Mouse (Mus musculus) CH12.LX (cell line): ENCODE measurements around the gene Fam71e2. TPM values are rescaled to one million over a fixed set of nuclear protein-coding genes. Genes with fewer than 3 reads are reported as not detected.

ENCODE experiments used
- DNase-seq: peaks from one replicate; pipeline ENCODE4 v3.0.0-alpha.2; 2013; ENCODE audit errors: extremely low read depth
- H3K27ac ChIP-seq: 2 replicates; pipeline ENCODE4 v1.5.1; 2012; ENCODE audit warnings: low read depth, mild to moderate bottlenecking, control low read depth, moderate library complexity; ENCODE audit not compliant: insufficient read depth
- H3K27me3 ChIP-seq: replicated peaks from 2 replicates; pipeline ENCODE3; 2012; ENCODE audit warnings: inconsistent platforms
- H3K36me3 ChIP-seq, 2 experiments: replicated peaks in 1 of 2; 2 replicates each; pipeline versions ENCODE3 to v1.6.1; 2012; ENCODE audit warnings: inconsistent platforms in 1 of 2, low read length in 1 of 2, mild to moderate bottlenecking in 1 of 2, mixed read lengths in 1 of 2, moderate library complexity in 1 of 2; ENCODE audit not compliant: control insufficient read depth in 1 of 2, insufficient read depth in 1 of 2
- H3K4me1 ChIP-seq, 2 experiments: 2 replicates each; pipeline ENCODE4 v1.6.1; 2012; ENCODE audit warnings: inconsistent platforms in 1 of 2, moderate library complexity in 1 of 2; ENCODE audit not compliant: insufficient read depth in 2 of 2, control insufficient read depth in 1 of 2
- H3K4me2 ChIP-seq: 2 replicates; pipeline ENCODE4 v1.6.1; 2012; ENCODE audit warnings: low read depth, mild to moderate bottlenecking, control low read depth; ENCODE audit not compliant: poor library complexity, insufficient read depth, severe bottlenecking
- H3K4me3 ChIP-seq, 3 experiments: fragments of 150-350 bp in 1 of 3; sonication (generic) in 1 of 3; replicated peaks in 1 of 3; 2 replicates each; pipeline versions ENCODE3 to v1.5.1; 2011 to 2012; ENCODE audit warnings: low read depth in 2 of 3, low read length in 2 of 3, mild to moderate bottlenecking in 2 of 3, moderate library complexity in 2 of 3, control low read depth in 1 of 3, improper control_type of control experiment in 1 of 3, inconsistent platforms in 1 of 3, mixed read lengths in 1 of 3; ENCODE audit not compliant: poor library complexity in 1 of 3
- H3K79me2 ChIP-seq: replicated peaks from 2 replicates; pipeline ENCODE4 v1.6.1; 2012; ENCODE audit warnings: mild to moderate bottlenecking, moderate library complexity; ENCODE audit not compliant: control insufficient read depth, poor library complexity, insufficient read depth, severe bottlenecking; ENCODE audit errors: extremely low read depth
- H3K9ac ChIP-seq: 2 replicates; pipeline ENCODE4 v1.6.1; 2012; ENCODE audit warnings: low read depth, mild to moderate bottlenecking, control low read depth, moderate library complexity; ENCODE audit not compliant: insufficient read depth
- H3K9me3 ChIP-seq: replicated peaks from 2 replicates; pipeline ENCODE3; 2012; ENCODE audit warnings: low read length, inconsistent platforms, mixed read lengths
- BHLHE40 ChIP-seq: IDR thresholded peaks from 2 replicates; pipeline ENCODE4 v1.6.1; 2011; ENCODE audit warnings: mild to moderate bottlenecking, low read depth, low read length, improper control_type of control experiment
- CHD1 ChIP-seq: IDR thresholded peaks from 2 replicates; pipeline ENCODE4 v1.6.1; 2012; ENCODE audit warnings: low read depth, low read length, improper control_type of control experiment, inconsistent platforms
- CHD2 ChIP-seq: IDR thresholded peaks from 2 replicates; pipeline ENCODE4 v1.6.1; 2011; ENCODE audit warnings: low read length, improper control_type of control experiment
- EP300 ChIP-seq: IDR thresholded peaks from 2 replicates; pipeline ENCODE4 v1.6.1; 2011; ENCODE audit warnings: low read length, improper control_type of control experiment
- ETS1 ChIP-seq: conservative IDR thresholded peaks from 2 replicates; pipeline ENCODE4 v1.6.1; 2012; ENCODE audit warnings: low read depth, mild to moderate bottlenecking, inconsistent platforms, low read length, improper control_type of control experiment, moderate library complexity
- IRF4 ChIP-seq: IDR thresholded peaks from 2 replicates; pipeline ENCODE4 v1.6.1; 2014; ENCODE audit warnings: low read depth, mild to moderate bottlenecking, inconsistent platforms, low read length, improper control_type of control experiment
- KAT2A ChIP-seq: IDR thresholded peaks from 2 replicates; pipeline ENCODE4 v1.6.1; 2012; ENCODE audit warnings: low read length, improper control_type of control experiment, inconsistent platforms; ENCODE audit not compliant: insufficient replicate concordance
- MAFK ChIP-seq: IDR thresholded peaks from 2 replicates; pipeline ENCODE4 v1.6.1; 2011; ENCODE audit warnings: low read length, improper control_type of control experiment; ENCODE audit not compliant: insufficient replicate concordance
- MAX ChIP-seq: IDR thresholded peaks from 2 replicates; pipeline ENCODE4 v1.6.1; 2011; ENCODE audit warnings: low read length, improper control_type of control experiment
- MAZ ChIP-seq: IDR thresholded peaks from 2 replicates; pipeline ENCODE4 v1.6.1; 2012; ENCODE audit warnings: low read depth, mild to moderate bottlenecking, inconsistent platforms, low read length, improper control_type of control experiment, moderate library complexity
- MEF2A ChIP-seq: IDR thresholded peaks from 2 replicates; pipeline ENCODE4 v1.6.1; 2014; ENCODE audit warnings: low read depth, mild to moderate bottlenecking, inconsistent platforms, low read length, improper control_type of control experiment, borderline replicate concordance
- MXI1 ChIP-seq: IDR thresholded peaks from 2 replicates; pipeline ENCODE4 v1.6.1; 2011; ENCODE audit warnings: mild to moderate bottlenecking, low read depth, low read length, improper control_type of control experiment
- MYC ChIP-seq: IDR thresholded peaks from 2 replicates; pipeline ENCODE4 v1.6.1; 2011; ENCODE audit warnings: low read depth, mild to moderate bottlenecking, improper control_type of control experiment, low read length
- NELFE ChIP-seq: IDR thresholded peaks from 2 replicates; pipeline ENCODE4 v1.6.1; 2011; ENCODE audit warnings: low read depth, low read length, improper control_type of control experiment
- NRF1 ChIP-seq: IDR thresholded peaks from 2 replicates; pipeline ENCODE4 v1.6.1; 2014; ENCODE audit warnings: low read depth, mild to moderate bottlenecking, inconsistent platforms, low read length, improper control_type of control experiment, moderate library complexity
- RAD21 ChIP-seq: IDR thresholded peaks from 2 replicates; pipeline ENCODE4 v1.6.1; 2011; ENCODE audit warnings: low read depth, mild to moderate bottlenecking, low read length, improper control_type of control experiment, moderate library complexity
- RCOR1 ChIP-seq: conservative IDR thresholded peaks from 2 replicates; pipeline ENCODE4 v1.6.1; 2012; ENCODE audit warnings: low read depth, mild to moderate bottlenecking, inconsistent platforms, low read length, improper control_type of control experiment
- SIN3A ChIP-seq: IDR thresholded peaks from 2 replicates; pipeline ENCODE4 v1.6.1; 2012; ENCODE audit warnings: low read length, improper control_type of control experiment, inconsistent platforms
- SMC3 ChIP-seq: IDR thresholded peaks from 2 replicates; pipeline ENCODE4 v1.6.1; 2011; ENCODE audit warnings: low read depth, low read length, improper control_type of control experiment
- TBP ChIP-seq: conservative IDR thresholded peaks from 2 replicates; pipeline ENCODE4 v1.6.1; 2011; ENCODE audit warnings: low read depth, low read length, improper control_type of control experiment
- TCF12 ChIP-seq: IDR thresholded peaks from 2 replicates; pipeline ENCODE4 v1.6.1; 2014; ENCODE audit warnings: low read depth, mild to moderate bottlenecking, inconsistent platforms, low read length, improper control_type of control experiment
- UBTF ChIP-seq: IDR thresholded peaks from 2 replicates; pipeline ENCODE4 v1.6.1; 2012; ENCODE audit warnings: low read depth, mild to moderate bottlenecking, inconsistent platforms, low read length, improper control_type of control experiment, moderate library complexity
- USF1 ChIP-seq: IDR thresholded peaks from 2 replicates; pipeline ENCODE4 v1.6.1; 2014; ENCODE audit warnings: low read depth, mild to moderate bottlenecking, inconsistent platforms, low read length, improper control_type of control experiment
- ZC3H11A ChIP-seq: IDR thresholded peaks from 2 replicates; pipeline ENCODE4 v1.6.1; 2012; ENCODE audit warnings: low read depth, mild to moderate bottlenecking, inconsistent platforms, low read length, improper control_type of control experiment
- ZKSCAN1 ChIP-seq: IDR thresholded peaks from 2 replicates; pipeline ENCODE4 v1.6.1; 2012; ENCODE audit warnings: low read depth, inconsistent platforms, low read length, improper control_type of control experiment, borderline replicate concordance
- ZMIZ1 ChIP-seq: IDR thresholded peaks from 2 replicates; pipeline ENCODE4 v1.6.1; 2012; ENCODE audit warnings: low read depth, mild to moderate bottlenecking, inconsistent platforms, low read length, improper control_type of control experiment
- ZNF384 ChIP-seq: IDR thresholded peaks from 2 replicates; pipeline ENCODE4 v1.6.1; 2012; ENCODE audit warnings: low read depth, low read length, improper control_type of control experiment, inconsistent platforms
- dilution Hi-C: fragments of 300-500 bp; cut with MboI; formaldehyde crosslinking; loops from 2 replicates; pipeline ENCODE4 v1.14.3; 2020; ENCODE audit warnings: low sequenced_read_pairs; ENCODE audit not compliant: extremely low pct_unique_long_range_greater_than_20kb, extremely low pct_ligation_motif_present
- in situ Hi-C: fragments of 300-500 bp; cut with MboI; formaldehyde crosslinking; loops from 3 replicates; pipeline ENCODE4 v1.14.3; 2019; ENCODE audit warnings: low sequenced_read_pairs, low pct_ligation_motif_present, low pct_unique_long_range_greater_than_20kb, mixed read lengths
- polyA plus RNA-seq: library from polyadenylated mRNA; unstranded; fragments of >175 nt; gene quantifications from 2 replicates; pipeline ENCODE4 v1.2.1, GENCODE M21; 2012; ENCODE audit warnings: low read depth; ENCODE audit not compliant: insufficient read length
- total RNA-seq, 2 experiments: library from RNA; depleted of rRNA; stranded (reverse); fragments of 300-350 nt in 1 of 2; fragments of >200 nt in 1 of 2; gene quantifications; 2 replicates each; pipeline ENCODE4 v1.2.3; 2012 to 2014

The Fam71e2 gene
- total and polyA plus RNA-seq, 3 experiments: not detected

DNA sequence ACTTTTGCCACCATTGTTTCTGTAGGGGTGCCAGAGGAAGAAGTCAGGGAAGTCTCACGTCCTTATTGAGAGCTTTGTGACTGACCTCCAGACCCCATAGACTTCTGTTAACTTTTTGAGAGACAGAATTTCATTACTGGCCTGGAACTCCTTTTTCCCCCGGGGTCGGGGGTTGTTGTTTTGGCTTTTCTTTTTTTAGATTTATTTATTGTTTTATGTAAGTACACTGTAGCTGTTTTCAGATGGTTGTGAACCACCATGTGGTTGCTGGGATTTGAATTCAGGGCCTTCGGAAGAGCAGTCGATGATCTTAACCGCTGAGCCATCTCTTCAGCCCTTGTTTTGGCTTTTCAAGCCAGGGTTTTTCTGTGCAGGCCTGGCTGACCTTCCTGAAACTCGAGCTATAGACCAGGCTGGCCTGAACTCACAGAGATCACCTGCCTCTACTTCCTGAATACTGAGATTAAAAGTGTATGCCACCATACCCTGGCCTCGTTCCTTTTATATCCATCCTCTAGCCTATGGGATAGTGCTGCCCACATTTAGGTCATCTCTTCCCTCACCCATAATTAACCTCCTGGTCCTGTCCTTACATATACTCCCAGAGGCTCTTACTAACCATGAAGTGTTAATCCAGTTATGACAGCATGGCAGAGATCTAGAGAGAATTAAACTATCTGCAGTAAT lies 42.1 kb upstream of the Fam71e2 start:
- H3K27ac ChIP-seq: peak overlapping the region; percentile 2; the same call in 1 of the 2 replicates
- peaks cover 38% of the 10 kb centered on the region for H3K79me2 ChIP-seq
- H3K36me3 ChIP-seq: peaks cover 26 to 40% of the 10 kb centered on the region in 2 experiments
- no peak; the same call in 1 of the 2 replicates for TF ChIP-seq CHD2
- TF ChIP-seq MXI1: peak; percentile 75
- 0 out of 2 replicates have a peak, but pooled peaks have one; percentile 11 for TF ChIP-seq RCOR1
- 0 out of 2 replicates have a peak, but pooled peaks have one; percentile 37 for TF ChIP-seq TBP
- TF ChIP-seq MAFK: no peak
- peak; percentile 95 for TF ChIP-seq CHD1
- TF ChIP-seq MYC: peak; percentile 56; the same call in 1 of the 2 replicates
- TF ChIP-seq BHLHE40: 0 out of 2 replicates have a peak, but pooled peaks have one; percentile 15
- peak; percentile 54 for TF ChIP-seq MAX
- TF ChIP-seq NELFE: peak; percentile 9; the same call in 1 of the 2 replicates
- TF ChIP-seq RAD21: no peak
- peak; percentile 68; the same call in 1 of the 2 replicates for TF ChIP-seq SIN3A
- TF ChIP-seq ZKSCAN1: no peak
- peak; percentile 76 for TF ChIP-seq ZMIZ1
- no peak for TF ChIP-seq ZNF384
- no peaks in the 10 kb centered on the region for H3K27me3 ChIP-seq
- H3K9me3 ChIP-seq: no peaks in the 10 kb centered on the region
- H3K4me3 ChIP-seq: peak overlapping the region; percentile 67 to 99 (median 75)
- peak overlapping the region; percentile 96 for H3K9ac ChIP-seq
- dilution Hi-C loops: no loop called here
- H3K4me1 ChIP-seq: peaks cover 7 to 27% of the 10 kb centered on the region in 2 experiments; a peak in 3 of 4 replicates
- no peak for DNase-seq
- H3K4me2 ChIP-seq: peak overlapping the region; percentile 98
- in situ Hi-C loops: no loop called here

GRCm38 (mm10) chr7:4812303-4813104 lies 41.4 kb upstream of the Fam71e2 start, which contains the start of gene Ube2s:
Gene Ube2s, minus strand, starts transcription at chr7:4812590.
- in situ Hi-C loops: no loop called here
- Histone ChIP-seq H3K79me2 (peaks cover 38% of the 10 kb centered on the region), H3K9me3 (no peaks in the 10 kb centered on the region), H3K36me3 (peaks cover 30 to 44% of the 10 kb centered on the region in 2 experiments), H3K4me2 (peak within 1 kb of the TSS; percentile 98), H3K4me1 (peaks cover 7 to 29% of the 10 kb centered on the region in 2 experiments; a peak in 3 of 4 replicates), H3K27me3 (no peaks in the 10 kb centered on the region), H3K4me3 (peak within 1 kb of the TSS; percentile 80 to 99 (median 86)), H3K9ac (peak within 1 kb of the TSS; percentile 99), H3K27ac (peak within 1 kb of the TSS; percentile 93)
- dilution Hi-C loops: no loop called here
- DNase-seq: peak; percentile 100
- TF ChIP-seq UBTF (no peak), KAT2A (no peak; the same call in 1 of the 2 replicates), TBP (peak; percentile 97), MEF2A (no peak; the same call in 1 of the 2 replicates), ETS1 (no peak), EP300 (no peak), TCF12 (peak; percentile 60), IRF4 (no peak), CHD2 (peak; percentile 72), ZKSCAN1 (no peak), RAD21 (no peak), MAFK (no peak), USF1 (no peak), MXI1 (no peak), SMC3 (no peak), SIN3A (peak; percentile 53; the same call in 1 of the 2 replicates), ZMIZ1 (no peak), NRF1 (peak; percentile 80), MAX (no peak; the same call in 1 of the 2 replicates), ZC3H11A (no peak), MAZ (no peak)
